Mouse (Mus musculus) bone marrow macrophage, adult 2 months (primary cell): Measurements from ENCODE around the gene D2hgdh.

Source experiments
- CTCF ChIP-seq: IDR thresholded peaks from 2 replicates; pipeline ENCODE4 v1.5.1; 2012; ENCODE audit warnings: low read depth, mild to moderate bottlenecking, low read length, moderate library complexity
- POLR2A ChIP-seq: IDR thresholded peaks from 2 replicates; pipeline ENCODE4 v1.6.1; 2012; ENCODE audit warnings: mild to moderate bottlenecking, low read depth, low read length, borderline replicate concordance

- TF ChIP-seq POLR2A (no peak), CTCF (no peak)
Observed at GRCm38 (mm10) chr1:93794526-93794925, 30.2 kb upstream of the D2hgdh start.
